Comparison of ENCODE assay signal across 8 mouse cellular contexts in genomic region chr6:83115682-83116372, GRCm38 (mm10). TPM values are rescaled to one million over a fixed set of nuclear protein-coding genes. Genes with fewer than 3 reads are reported as not detected.
DNase-seq lines count a peak whose midpoint lies in the region; ATAC-seq and TF ChIP-seq lines count a peak whose summit lies in the region.

No protein-coding gene starts in this region.

- peaks cover 38% of the 10 kb centered on the region for H3K36me3 ChIP-seq in lung, embryonic 14.5 days (ENCODE audit: insufficient read depth)
- peaks cover 45% of the 10 kb centered on the region for H3K36me3 ChIP-seq in embryonic facial prominence, embryonic 10.5 days (replicated peaks)
- peaks cover 32% of the 10 kb centered on the region for H3K36me3 ChIP-seq in hindbrain, embryonic 12.5 days
- peaks cover 41% of the 10 kb centered on the region for H3K36me3 ChIP-seq in midbrain, embryonic 10.5 days

- peak; percentile 62 for ATAC-seq in lung, embryonic 14.5 days (ENCODE audit: insufficient read depth)
- peak; percentile 65; the same call in 1 of the 2 replicates for ATAC-seq in hindbrain, embryonic 12.5 days (ENCODE audit: low FRiP score)

- peak overlapping the region; percentile 85 for H3K9ac ChIP-seq in lung, embryonic 14.5 days
- peak overlapping the region; percentile 95 for H3K9ac ChIP-seq in hindbrain, embryonic 12.5 days

- under 1% methylated on average over 48 of the region's 48 CpGs for WGBS in lung, embryonic 14.5 days
- 2% methylated on average over 48 of the region's 48 CpGs for WGBS in embryonic facial prominence, embryonic 10.5 days
- WGBS in hindbrain, embryonic 12.5 days: 2% methylated on average over 46 of the region's 48 CpGs
- WGBS in midbrain, embryonic 10.5 days: 2% methylated on average over 44 of the region's 48 CpGs

- no peaks in the 10 kb centered on the region for H3K27me3 ChIP-seq in lung, embryonic 14.5 days (ENCODE audit: insufficient read depth, low read length)
- no peaks in the 10 kb centered on the region for H3K27me3 ChIP-seq in embryonic facial prominence, embryonic 10.5 days (replicated peaks; ENCODE audit: low read depth, poor library complexity, severe bottlenecking)
- no peaks in the 10 kb centered on the region for H3K27me3 ChIP-seq in hindbrain, embryonic 12.5 days
- no peaks in the 10 kb centered on the region for H3K27me3 ChIP-seq in midbrain, embryonic 10.5 days (ENCODE audit: low read depth, poor library complexity, severe bottlenecking)

- no peaks in the 10 kb centered on the region for H3K9me3 ChIP-seq in lung, embryonic 14.5 days (ENCODE audit: low read depth, low read length)
- H3K9me3 ChIP-seq in embryonic facial prominence, embryonic 10.5 days: no peaks in the 10 kb centered on the region
- H3K9me3 ChIP-seq in hindbrain, embryonic 12.5 days (replicated peaks): no peaks in the 10 kb centered on the region
- no peaks in the 10 kb centered on the region for H3K9me3 ChIP-seq in midbrain, embryonic 10.5 days (replicated peaks)

- peak overlapping the region; percentile 84 for H3K27ac ChIP-seq in lung, embryonic 14.5 days (ENCODE audit: low read depth)
- peak overlapping the region; percentile 91 for H3K27ac ChIP-seq in embryonic facial prominence, embryonic 10.5 days (replicated peaks)
- H3K27ac ChIP-seq in hindbrain, embryonic 12.5 days: peak overlapping the region; percentile 77
- H3K27ac ChIP-seq in midbrain, embryonic 10.5 days (replicated peaks): peak overlapping the region; percentile 90

- TF ChIP-seq CTCF in lung, embryonic 14.5 days (IDR thresholded peaks at IDR 0.05; ENCODE audit: low read depth): no peak

- peaks cover 10% of the 10 kb centered on the region for H3K4me1 ChIP-seq in lung, embryonic 14.5 days (ENCODE audit: insufficient read depth)
- peaks cover 56% of the 10 kb centered on the region for H3K4me1 ChIP-seq in embryonic facial prominence, embryonic 10.5 days
- peaks cover 45% of the 10 kb centered on the region for H3K4me1 ChIP-seq in hindbrain, embryonic 12.5 days
- peaks cover 55% of the 10 kb centered on the region for H3K4me1 ChIP-seq in midbrain, embryonic 10.5 days

- H3K4me2 ChIP-seq in lung, embryonic 14.5 days: peak overlapping the region; percentile 91
- peak overlapping the region; percentile 92 for H3K4me2 ChIP-seq in hindbrain, embryonic 12.5 days (replicated peaks)

- peak overlapping the region; percentile 89 for H3K4me3 ChIP-seq in lung, embryonic 14.5 days (ENCODE audit: low read depth, low read length)
- peak overlapping the region; percentile 92 for H3K4me3 ChIP-seq in embryonic facial prominence, embryonic 10.5 days
- peak overlapping the region; percentile 88 for H3K4me3 ChIP-seq in hindbrain, embryonic 12.5 days
- peak overlapping the region; percentile 89 for H3K4me3 ChIP-seq in midbrain, embryonic 10.5 days

- no peak for DNase-seq in lung, embryonic 14.5 days
- DNase-seq in lung, postnatal 25 days (ENCODE audit: low spot score): no peak
- no peak for DNase-seq in embryonic facial prominence, embryonic 10.5 days (ENCODE audit: low spot score)
- DNase-seq in midbrain, embryonic 10.5 days (ENCODE audit: low spot score): no peak
- no peak for DNase-seq in adrenal gland, adult 2 months
- no peak for DNase-seq in spleen, adult 18-20 months
- DNase-seq in kidney, postnatal 4 days: no peak

RNA-seq across cellular contexts. Expression of gene Mogs, which starts 0.5 kb away (rescaled TPM):
- 53.7 and 66.6 TPM in 2 replicates for polyA plus RNA-seq in lung, embryonic 14.5 days (2014; fragmentation: Nextera tagmentation; extraction: Ambion mirVana)
- 41.0 and 44.1 TPM in 2 replicates for polyA plus RNA-seq in embryonic facial prominence, embryonic 10.5 days (2016; fragmentation: Nextera tagmentation; extraction: Ambion mirVana)
- polyA plus RNA-seq in hindbrain, embryonic 12.5 days (2016; fragmentation: Nextera tagmentation; extraction: Ambion mirVana): 42.6 TPM in 2 replicates
- 31.8 and 33.7 TPM in 2 replicates for polyA plus RNA-seq in midbrain, embryonic 10.5 days (2016; fragmentation: Nextera tagmentation; extraction: Ambion mirVana)
- 10 to 100 TPM; 48.1 to 52.6 TPM for total RNA-seq in adrenal gland, adult 2 months (2021)
- 93.2 and 131 TPM in 2 replicates for polyA plus RNA-seq in adrenal gland, adult 2 months (2012; rRNA removed)

RNA-seq across cellular contexts. Expression of gene Wbp1, which starts 5.5 kb away (rescaled TPM):
- polyA plus RNA-seq in lung, embryonic 14.5 days (2014; fragmentation: Nextera tagmentation; extraction: Ambion mirVana): 86.0 and 91.5 TPM in 2 replicates
- 147 and 172 TPM in 2 replicates for polyA plus RNA-seq in embryonic facial prominence, embryonic 10.5 days (2016; fragmentation: Nextera tagmentation; extraction: Ambion mirVana)
- polyA plus RNA-seq in hindbrain, embryonic 12.5 days (2016; fragmentation: Nextera tagmentation; extraction: Ambion mirVana): 206 and 212 TPM in 2 replicates
- 138 and 180 TPM in 2 replicates for polyA plus RNA-seq in midbrain, embryonic 10.5 days (2016; fragmentation: Nextera tagmentation; extraction: Ambion mirVana)
- 100 to 1,000 TPM in 1 of 2 experiments, 10 to 100 TPM in 1; 79.1 to 117 TPM for total RNA-seq in adrenal gland, adult 2 months (2021)
- 388 and 405 TPM in 2 replicates for polyA plus RNA-seq in adrenal gland, adult 2 months (2012; rRNA removed)

RNA-seq across cellular contexts. Expression of gene Mrpl53, which starts 7.0 kb away (rescaled TPM):
- polyA plus RNA-seq in lung, embryonic 14.5 days (2014; fragmentation: Nextera tagmentation; extraction: Ambion mirVana): 134 TPM in 2 replicates
- 144 and 145 TPM in 2 replicates for polyA plus RNA-seq in embryonic facial prominence, embryonic 10.5 days (2016; fragmentation: Nextera tagmentation; extraction: Ambion mirVana)
- polyA plus RNA-seq in hindbrain, embryonic 12.5 days (2016; fragmentation: Nextera tagmentation; extraction: Ambion mirVana): 110 and 124 TPM in 2 replicates
- polyA plus RNA-seq in midbrain, embryonic 10.5 days (2016; fragmentation: Nextera tagmentation; extraction: Ambion mirVana): 148 and 153 TPM in 2 replicates
- 100 to 1,000 TPM in 1 of 2 experiments, 10 to 100 TPM in 1; 95.3 to 112 TPM for total RNA-seq in adrenal gland, adult 2 months (2021)
- 81.0 and 85.8 TPM in 2 replicates for polyA plus RNA-seq in adrenal gland, adult 2 months (2012; rRNA removed)

RNA-seq across cellular contexts. Expression of gene Ino80b, which starts 9.4 kb away (rescaled TPM):
- 12.7 and 13.3 TPM in 2 replicates for polyA plus RNA-seq in lung, embryonic 14.5 days (2014; fragmentation: Nextera tagmentation; extraction: Ambion mirVana)
- 18.6 and 20.2 TPM in 2 replicates for polyA plus RNA-seq in embryonic facial prominence, embryonic 10.5 days (2016; fragmentation: Nextera tagmentation; extraction: Ambion mirVana)
- 19.6 and 19.9 TPM in 2 replicates for polyA plus RNA-seq in hindbrain, embryonic 12.5 days (2016; fragmentation: Nextera tagmentation; extraction: Ambion mirVana)
- 18.2 and 18.7 TPM in 2 replicates for polyA plus RNA-seq in midbrain, embryonic 10.5 days (2016; fragmentation: Nextera tagmentation; extraction: Ambion mirVana)
- total RNA-seq in adrenal gland, adult 2 months (2021): 10 to 100 TPM; 16.1 to 27.3 TPM
- polyA plus RNA-seq in adrenal gland, adult 2 months (2012; rRNA removed): 90.2 and 102 TPM in 2 replicates

RNA-seq across cellular contexts. Expression of gene Gm42688, which starts 14.4 kb away (rescaled TPM):
- polyA plus RNA-seq in lung, embryonic 14.5 days (2014; fragmentation: Nextera tagmentation; extraction: Ambion mirVana): 2.3 and 2.9 TPM in 2 replicates
- polyA plus RNA-seq in embryonic facial prominence, embryonic 10.5 days (2016; fragmentation: Nextera tagmentation; extraction: Ambion mirVana): 1.8 and 2.1 TPM in 2 replicates
- polyA plus RNA-seq in hindbrain, embryonic 12.5 days (2016; fragmentation: Nextera tagmentation; extraction: Ambion mirVana): 3.6 and 5.0 TPM in 2 replicates
- polyA plus RNA-seq in midbrain, embryonic 10.5 days (2016; fragmentation: Nextera tagmentation; extraction: Ambion mirVana): 2.4 and 3.1 TPM in 2 replicates
- 1 to 10 TPM; 3.9 to 6.6 TPM for total RNA-seq in adrenal gland, adult 2 months (2021)
- 7.5 and 8.8 TPM in 2 replicates for polyA plus RNA-seq in adrenal gland, adult 2 months (2012; rRNA removed)
